ENCODE assay signal across 29 mouse cellular contexts in the genomic region with DNA sequence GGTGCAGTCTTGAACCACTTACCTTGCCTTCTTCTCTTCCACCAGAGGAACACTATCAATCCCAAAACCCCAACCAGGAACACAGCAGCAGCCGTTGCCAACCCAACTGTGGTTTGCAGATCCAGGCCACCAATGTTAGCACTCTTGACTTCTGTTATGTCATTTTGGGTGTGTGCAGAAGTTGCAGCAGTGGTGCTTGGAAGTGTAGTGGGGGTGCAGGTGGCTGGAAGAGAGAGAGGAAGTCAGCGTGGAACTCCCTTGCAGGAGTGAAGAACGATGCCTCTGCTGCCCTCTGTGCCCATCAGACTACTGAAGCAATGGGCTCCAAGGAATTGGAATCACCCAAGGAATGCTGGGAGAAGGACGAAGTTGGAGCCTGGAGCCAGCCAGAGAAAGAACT. TPM values are rescaled to one million over a fixed set of nuclear protein-coding genes. Genes with fewer than 3 reads are reported as not detected.
A peak's percentile ranks its signal among the peaks of the same experiment; 100 is the strongest.
DNase-seq lines count a peak whose midpoint lies in the region; ATAC-seq and TF ChIP-seq lines count a peak whose summit lies in the region.
"Had no signal": no experiment of that assay in that cellular context is flagged by ENCODE, and none has a peak within 500 bp of the region (broad histone marks: within the 10 kb centered on the region; RNA-seq: fewer than 3 reads in every experiment).

No protein-coding gene starts in this region.

- no peaks in the 10 kb centered on the region for H3K9me3 ChIP-seq in liver, embryonic 15.5 days (replicated peaks)
- H3K9me3 ChIP-seq in liver, embryonic 12.5 days (replicated peaks), result no peaks in the 10 kb centered on the region
- H3K9me3 ChIP-seq in embryonic facial prominence, embryonic 10.5 days, result no peaks in the 10 kb centered on the region
- H3K9me3 ChIP-seq: forebrain, embryonic 15.5 days; hindbrain, embryonic 10.5 days; hindbrain, embryonic 15.5 days; kidney, embryonic 15.5 days; midbrain, embryonic 15.5 days had no signal

- peak overlapping the region; percentile 1; the same call in 1 of the 2 replicates for H3K4me2 ChIP-seq in liver, embryonic 15.5 days
- H3K4me2 ChIP-seq in liver, embryonic 12.5 days, result no peak overlapping the region
- H3K4me2 ChIP-seq: forebrain, embryonic 15.5 days; hindbrain, embryonic 15.5 days; kidney, embryonic 15.5 days; midbrain, embryonic 15.5 days had no signal

- 38% methylated on average over 4 of the region's 4 CpGs for WGBS in liver, embryonic 15.5 days (ENCODE audit: insufficient replicate concordance)
- 49% methylated on average over 4 of the region's 4 CpGs for WGBS in liver, embryonic 12.5 days (ENCODE audit: insufficient replicate concordance)
- 23% methylated on average over 4 of the region's 4 CpGs for WGBS in bone marrow, adult 2 months
- 91% methylated on average over 4 of the region's 4 CpGs for WGBS in embryonic facial prominence, embryonic 10.5 days

- no peak for ATAC-seq in liver, embryonic 15.5 days (ENCODE audit: insufficient read depth)
- no peak for ATAC-seq in liver, embryonic 12.5 days
- ATAC-seq in monocyte, adult 5-6 weeks (replicated peaks; ENCODE audit: insufficient number of reproducible peaks, low FRiP score, low TSS enrichment, poor library complexity, severe bottlenecking), result peak; percentile 50
- ATAC-seq: activated CD4-positive, CD25-positive, alpha-beta regulatory T cell, adult 4 months; forebrain, embryonic 15.5 days; midbrain, embryonic 15.5 days had no signal

- no peak for TF ChIP-seq POLR2A in bone marrow, adult 2 months (IDR thresholded peaks at IDR 0.05; ENCODE audit: borderline replicate concordance, control insufficient read depth, low read depth, low read length)
- no peak for TF ChIP-seq POLR2A in cortical plate, adult 2 months (IDR thresholded peaks at IDR 0.05; ENCODE audit: extremely low read depth, insufficient read depth, low read length)

- no peak for DNase-seq in ovary, adult 18-20 months (ENCODE audit: low spot score)
- no peak for DNase-seq in embryonic facial prominence, embryonic 10.5 days (ENCODE audit: low spot score)
- no peak for DNase-seq in adipocyte (ENCODE audit: low spot score)
- DNase-seq: adrenal gland, adult 8-10 months; cerebellum, adult 11 months; cerebellum, adult 9-10 months; gastrocnemius, postnatal 36 days; heart, postnatal 14 days; kidney, adult 18-20 months; kidney, postnatal 4 days; lung, adult 18-20 months; lung, postnatal 14 days; right cerebral cortex, postnatal 4 days had no signal

- H3K9ac ChIP-seq in liver, embryonic 15.5 days, result no peak overlapping the region
- H3K9ac ChIP-seq in liver, embryonic 12.5 days, result no peak overlapping the region
- H3K9ac ChIP-seq: forebrain, embryonic 15.5 days; hindbrain, embryonic 15.5 days; kidney, embryonic 15.5 days; midbrain, embryonic 15.5 days had no signal

- no peaks in the 10 kb centered on the region for H3K36me3 ChIP-seq in liver, embryonic 15.5 days (replicated peaks)
- H3K36me3 ChIP-seq in liver, embryonic 12.5 days, result no peaks in the 10 kb centered on the region
- no peaks in the 10 kb centered on the region for H3K36me3 ChIP-seq in embryonic facial prominence, embryonic 10.5 days (replicated peaks)
- H3K36me3 ChIP-seq: forebrain, embryonic 15.5 days; hindbrain, embryonic 10.5 days; hindbrain, embryonic 15.5 days; kidney, embryonic 15.5 days; midbrain, embryonic 15.5 days had no signal

- peaks cover 6% of the 10 kb centered on the region; the same call in 1 of the 2 replicates for H3K4me1 ChIP-seq in liver, embryonic 15.5 days (replicated peaks)
- H3K4me1 ChIP-seq in liver, embryonic 12.5 days, result no peaks in the 10 kb centered on the region
- H3K4me1 ChIP-seq in bone marrow, adult 2 months (ENCODE audit: control insufficient read depth, insufficient read depth, low read length), result peaks cover 10% of the 10 kb centered on the region
- H3K4me1 ChIP-seq in cortical plate, adult 2 months (ENCODE audit: control insufficient read depth, insufficient read depth, low read length), result no peaks in the 10 kb centered on the region
- no peaks in the 10 kb centered on the region for H3K4me1 ChIP-seq in embryonic facial prominence, embryonic 10.5 days
- H3K4me1 ChIP-seq: forebrain, embryonic 15.5 days; hindbrain, embryonic 10.5 days; hindbrain, embryonic 15.5 days; kidney, embryonic 15.5 days; midbrain, embryonic 15.5 days had no signal

- TF ChIP-seq CTCF in bone marrow, adult 2 months (IDR thresholded peaks at IDR 0.05; ENCODE audit: control insufficient read depth, insufficient read depth, low read length), result no peak
- no peak for TF ChIP-seq CTCF in cortical plate, adult 2 months (IDR thresholded peaks at IDR 0.05; ENCODE audit: extremely low read depth, insufficient read depth, low read length)

- H3K27ac ChIP-seq in liver, embryonic 15.5 days (replicated peaks), result peak overlapping the region; percentile 38; the same call in 1 of the 2 replicates
- no peak overlapping the region for H3K27ac ChIP-seq in liver, embryonic 12.5 days
- H3K27ac ChIP-seq in bone marrow, adult 2 months (ENCODE audit: control insufficient read depth, insufficient read depth, low read depth, low read length, poor library complexity), result peak overlapping the region; percentile 83
- peak overlapping the region; percentile 5; the same call in 1 of the 2 replicates for H3K27ac ChIP-seq in cortical plate, adult 2 months (ENCODE audit: insufficient read depth, low read length)
- H3K27ac ChIP-seq in embryonic facial prominence, embryonic 10.5 days (replicated peaks), result no peak overlapping the region
- H3K27ac ChIP-seq: forebrain, embryonic 15.5 days; hindbrain, embryonic 10.5 days; hindbrain, embryonic 15.5 days; midbrain, embryonic 15.5 days had no signal

- no peaks in the 10 kb centered on the region for H3K27me3 ChIP-seq in liver, embryonic 15.5 days
- H3K27me3 ChIP-seq in liver, embryonic 12.5 days (replicated peaks), result no peaks in the 10 kb centered on the region
- no peaks in the 10 kb centered on the region for H3K27me3 ChIP-seq in embryonic facial prominence, embryonic 10.5 days (replicated peaks; ENCODE audit: low read depth, poor library complexity, severe bottlenecking)
- H3K27me3 ChIP-seq: forebrain, embryonic 15.5 days; hindbrain, embryonic 15.5 days; kidney, embryonic 15.5 days; midbrain, embryonic 15.5 days had no signal

- no peak overlapping the region for H3K4me3 ChIP-seq in liver, embryonic 15.5 days (replicated peaks)
- H3K4me3 ChIP-seq in liver, embryonic 12.5 days, result no peak overlapping the region
- peak overlapping the region; percentile 29 for H3K4me3 ChIP-seq in bone marrow, adult 2 months (replicated peaks; ENCODE audit: control insufficient read depth, low read depth, low read length)
- no peak overlapping the region for H3K4me3 ChIP-seq in cortical plate, adult 2 months (ENCODE audit: insufficient read depth, low read length)
- H3K4me3 ChIP-seq in embryonic facial prominence, embryonic 10.5 days, result no peak overlapping the region
- H3K4me3 ChIP-seq: forebrain, embryonic 15.5 days; hindbrain, embryonic 10.5 days; hindbrain, embryonic 15.5 days; kidney, embryonic 15.5 days; midbrain, embryonic 15.5 days had no signal

RNA-seq across cellular contexts. Expression of gene Pilra, which starts 5.0 kb away (rescaled TPM):
- 4.0 and 4.7 TPM in 2 replicates for polyA plus RNA-seq in liver, embryonic 15.5 days (2015; fragmentation: Nextera tagmentation; extraction: Ambion mirVana)
- 1.0 and 1.4 TPM in 2 replicates for polyA plus RNA-seq in liver, embryonic 12.5 days (2016; fragmentation: Nextera tagmentation; extraction: Ambion mirVana)
- polyA plus RNA-seq in bone marrow, adult 2 months (2011; ENCODE audit: insufficient read depth, insufficient read length, low replicate concordance, missing spikeins), result 27.5 and 45.8 TPM in 2 replicates
- 1.1 and 1.3 TPM in 2 replicates for polyA plus RNA-seq in cortical plate, adult 2 months (2012; rRNA removed)
- 231 to 298 TPM (median 257 TPM) in 3 replicates for total RNA-seq in monocyte, adult 5-6 weeks (2017)
- 0.28 and 0.79 TPM in 2 replicates for polyA plus RNA-seq in embryonic facial prominence, embryonic 10.5 days (2016; fragmentation: Nextera tagmentation; extraction: Ambion mirVana)
- polyA plus RNA-seq: activated CD4-positive, CD25-positive, alpha-beta regulatory T cell, adult 4 months; midbrain, embryonic 15.5 days had no signal

RNA-seq across cellular contexts. Expression of gene Pilrb1, which starts 26.8 kb away (rescaled TPM):
- 4.9 and 5.7 TPM in 2 replicates for polyA plus RNA-seq in liver, embryonic 15.5 days (2015; fragmentation: Nextera tagmentation; extraction: Ambion mirVana)
- polyA plus RNA-seq in liver, embryonic 12.5 days (2016; fragmentation: Nextera tagmentation; extraction: Ambion mirVana), result 1.3 and 1.7 TPM in 2 replicates
- 12.3 and 32.6 TPM in 2 replicates for polyA plus RNA-seq in bone marrow, adult 2 months (2011; ENCODE audit: insufficient read depth, insufficient read length, low replicate concordance, missing spikeins)
- polyA plus RNA-seq in cortical plate, adult 2 months (2012; rRNA removed), result 0.08 TPM in 1 of 2 replicates, not detected in the other
- 98.4 to 185 TPM (median 149 TPM) in 3 replicates for total RNA-seq in monocyte, adult 5-6 weeks (2017)
- 0.16 TPM in 1 of 2 replicates, not detected in the other for polyA plus RNA-seq in embryonic facial prominence, embryonic 10.5 days (2016; fragmentation: Nextera tagmentation; extraction: Ambion mirVana)
- total RNA-seq: gastrocnemius, postnatal 36 days; left cerebral cortex, postnatal 10 days had no signal
- polyA plus RNA-seq: embryonic facial prominence, embryonic 11.5 days; forebrain, embryonic 15.5 days; hindbrain, embryonic 10.5 days; hindbrain, embryonic 15.5 days; midbrain, embryonic 15.5 days; neural tube, embryonic 11.5 days had no signal

RNA-seq across cellular contexts. Expression of gene Pilrb2, which starts 40.5 kb away (rescaled TPM):
- 5.2 and 6.4 TPM in 2 replicates for polyA plus RNA-seq in liver, embryonic 15.5 days (2015; fragmentation: Nextera tagmentation; extraction: Ambion mirVana)
- 0.69 and 0.92 TPM in 2 replicates for polyA plus RNA-seq in liver, embryonic 12.5 days (2016; fragmentation: Nextera tagmentation; extraction: Ambion mirVana)
- polyA plus RNA-seq in bone marrow, adult 2 months (2011; ENCODE audit: insufficient read depth, insufficient read length, low replicate concordance, missing spikeins), result 30.9 and 80.6 TPM in 2 replicates
- 0.42 and 0.44 TPM in 2 replicates for polyA plus RNA-seq in cortical plate, adult 2 months (2012; rRNA removed)
- total RNA-seq in monocyte, adult 5-6 weeks (2017), result 111 to 176 TPM (median 151 TPM) in 3 replicates
- polyA plus RNA-seq in embryonic facial prominence, embryonic 10.5 days (2016; fragmentation: Nextera tagmentation; extraction: Ambion mirVana), result not detected in 2 replicates
- total RNA-seq: gastrocnemius, adult 18-20 months; left cerebral cortex, postnatal 10 days had no signal
- polyA plus RNA-seq: activated CD4-positive, CD25-positive, alpha-beta regulatory T cell, adult 4 months; embryonic facial prominence, embryonic 11.5 days; forebrain, embryonic 15.5 days; hindbrain, embryonic 15.5 days; limb, embryonic 11.5 days; midbrain, embryonic 15.5 days; neural tube, embryonic 11.5 days had no signal

RNA-seq across cellular contexts. Expression of gene Zcwpw1, which starts 43.5 kb away (rescaled TPM):
- 3.2 and 3.3 TPM in 2 replicates for polyA plus RNA-seq in liver, embryonic 15.5 days (2015; fragmentation: Nextera tagmentation; extraction: Ambion mirVana)
- 6.9 and 7.5 TPM in 2 replicates for polyA plus RNA-seq in liver, embryonic 12.5 days (2016; fragmentation: Nextera tagmentation; extraction: Ambion mirVana)
- 9.5 and 18.7 TPM in 2 replicates for polyA plus RNA-seq in bone marrow, adult 2 months (2011; ENCODE audit: insufficient read depth, insufficient read length, low replicate concordance, missing spikeins)
- polyA plus RNA-seq in cortical plate, adult 2 months (2012; rRNA removed), result 11.3 and 12.6 TPM in 2 replicates
- total RNA-seq in monocyte, adult 5-6 weeks (2017), result 5.5 to 18.4 TPM (median 12.3 TPM) in 3 replicates
- polyA plus RNA-seq in embryonic facial prominence, embryonic 10.5 days (2016; fragmentation: Nextera tagmentation; extraction: Ambion mirVana), result 14.5 and 17.5 TPM in 2 replicates

RNA-seq across cellular contexts. Expression of gene Mepce, which starts 43.7 kb away (rescaled TPM):
- polyA plus RNA-seq in liver, embryonic 15.5 days (2015; fragmentation: Nextera tagmentation; extraction: Ambion mirVana), result 4.0 and 5.0 TPM in 2 replicates
- 9.0 and 9.2 TPM in 2 replicates for polyA plus RNA-seq in liver, embryonic 12.5 days (2016; fragmentation: Nextera tagmentation; extraction: Ambion mirVana)
- 25.6 and 45.6 TPM in 2 replicates for polyA plus RNA-seq in bone marrow, adult 2 months (2011; ENCODE audit: insufficient read depth, insufficient read length, low replicate concordance, missing spikeins)
- 37.8 and 38.1 TPM in 2 replicates for polyA plus RNA-seq in cortical plate, adult 2 months (2012; rRNA removed)
- 20.7 to 27.6 TPM (median 21.5 TPM) in 3 replicates for total RNA-seq in monocyte, adult 5-6 weeks (2017)
- polyA plus RNA-seq in embryonic facial prominence, embryonic 10.5 days (2016; fragmentation: Nextera tagmentation; extraction: Ambion mirVana), result 9.1 and 11.5 TPM in 2 replicates

Comparison
In these comparisons a context has a peak if more than half of its experiments do, and no peak if none do; other contexts are left out.
1. H3K27ac ChIP-seq: peak in liver, embryonic 15.5 days (single experiment), bone marrow, adult 2 months (single experiment) and cortical plate, adult 2 months (single experiment); none in liver, embryonic 12.5 days (single experiment) and embryonic facial prominence, embryonic 10.5 days (single experiment).